Comparison of ENCODE assay signal across 11 mouse cellular contexts in the genomic region with DNA sequence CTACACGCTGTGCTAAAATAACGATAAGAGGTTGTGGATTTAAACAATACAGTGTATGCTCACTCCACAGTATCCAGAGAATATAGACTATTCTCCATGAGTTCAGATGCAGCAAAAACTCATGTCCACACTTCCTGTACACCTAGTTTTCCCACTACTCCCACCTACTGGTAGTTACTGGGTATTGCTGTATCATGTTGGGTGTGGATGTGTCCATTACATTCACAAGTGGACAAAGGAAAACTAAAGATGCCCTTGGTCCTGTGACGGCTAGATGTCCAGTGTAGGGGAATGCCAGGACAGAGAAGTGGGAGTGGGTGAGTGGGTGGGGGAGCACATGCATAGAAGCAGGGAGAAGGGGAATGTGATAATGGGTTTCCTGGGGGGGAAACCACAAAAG. TPM values are rescaled to one million over a fixed set of nuclear protein-coding genes. Genes with fewer than 3 reads are reported as not detected.
DNase-seq lines count a peak whose midpoint lies in the region; ATAC-seq and TF ChIP-seq lines count a peak whose summit lies in the region.
"Had no signal": no experiment of that assay in that cellular context is flagged by ENCODE, and none has a peak within 500 bp of the region (broad histone marks: within the 10 kb centered on the region; RNA-seq: fewer than 3 reads in every experiment).

No protein-coding gene starts in this region.

- no peaks in the 10 kb centered on the region for H3K9me3 ChIP-seq in forebrain, postnatal 0 days (ENCODE audit: low read length)
- H3K9me3 ChIP-seq in forebrain, embryonic 12.5 days: no peaks in the 10 kb centered on the region
- H3K9me3 ChIP-seq in liver, embryonic 11.5 days (ENCODE audit: control insufficient read depth, low read length): no peaks in the 10 kb centered on the region
- no peaks in the 10 kb centered on the region for H3K9me3 ChIP-seq in liver, postnatal 0 days (ENCODE audit: low read length)
- no peaks in the 10 kb centered on the region for H3K9me3 ChIP-seq in hindbrain, embryonic 10.5 days
- H3K9me3 ChIP-seq: limb, embryonic 12.5 days had no signal

- H3K9ac ChIP-seq in forebrain, postnatal 0 days: no peak overlapping the region
- no peak overlapping the region for H3K9ac ChIP-seq in forebrain, embryonic 12.5 days
- no peak overlapping the region for H3K9ac ChIP-seq in liver, embryonic 11.5 days (ENCODE audit: low read depth, low read length)
- no peak overlapping the region for H3K9ac ChIP-seq in liver, postnatal 0 days (replicated peaks)
- H3K9ac ChIP-seq: limb, embryonic 12.5 days had no signal

- ATAC-seq in forebrain, postnatal 0 days: no peak
- no peak for ATAC-seq in forebrain, embryonic 12.5 days (ENCODE audit: low FRiP score)
- ATAC-seq in liver, embryonic 11.5 days (replicated peaks; ENCODE audit: low FRiP score): peak; percentile 43; the same call in 1 of the 2 replicates
- ATAC-seq in liver, postnatal 0 days: no peak

- DNase-seq in forebrain, postnatal 0 days: no peak
- DNase-seq in liver, embryonic 11.5 days (ENCODE audit: low spot score): no peak
- DNase-seq in liver: no peak
- peak; percentile 57 for DNase-seq in R1 (ENCODE audit: low read depth, low spot score)
- DNase-seq in liver, postnatal 0 days: no peak
- DNase-seq in T-cell, adult 2 months (ENCODE audit: low spot score): no peak
- no peak for DNase-seq in hindbrain, embryonic 10.5 days (ENCODE audit: low spot score)

- 79% methylated on average over 3 of the region's 3 CpGs for WGBS in forebrain, postnatal 0 days
- 80% methylated on average over 3 of the region's 3 CpGs for WGBS in forebrain, embryonic 12.5 days
- 75% methylated on average over 3 of the region's 3 CpGs for WGBS in liver, embryonic 11.5 days
- WGBS in liver, postnatal 0 days (ENCODE audit: insufficient replicate concordance): 72% methylated on average over 3 of the region's 3 CpGs
- 79% methylated on average over 3 of the region's 3 CpGs for WGBS in hindbrain, embryonic 10.5 days

- H3K4me2 ChIP-seq in forebrain, postnatal 0 days (ENCODE audit: low read depth): no peak overlapping the region
- H3K4me2 ChIP-seq in forebrain, embryonic 12.5 days: no peak overlapping the region
- H3K4me2 ChIP-seq in liver, embryonic 11.5 days: no peak overlapping the region
- no peak overlapping the region for H3K4me2 ChIP-seq in liver, postnatal 0 days (ENCODE audit: low read depth, low read length)
- H3K4me2 ChIP-seq: limb, embryonic 12.5 days had no signal

- peak; percentile 61 for TF ChIP-seq CTCF in forebrain, postnatal 0 days (IDR thresholded peaks at IDR 0.05; ENCODE audit: low read depth)
- peak; percentile 63 for TF ChIP-seq CTCF in liver, postnatal 0 days (IDR thresholded peaks at IDR 0.05; ENCODE audit: low read depth)

- H3K4me3 ChIP-seq in forebrain, postnatal 0 days (ENCODE audit: low read depth, low read length): no peak overlapping the region
- H3K4me3 ChIP-seq in forebrain, embryonic 12.5 days (replicated peaks): no peak overlapping the region
- no peak overlapping the region for H3K4me3 ChIP-seq in liver, embryonic 11.5 days (ENCODE audit: low read depth, low read length)
- no peak overlapping the region for H3K4me3 ChIP-seq in liver, postnatal 0 days (ENCODE audit: low read depth, low read length)
- H3K4me3 ChIP-seq in hindbrain, embryonic 10.5 days: no peak overlapping the region
- H3K4me3 ChIP-seq: limb, embryonic 12.5 days had no signal

- H3K27me3 ChIP-seq in forebrain, postnatal 0 days (ENCODE audit: insufficient read depth, low read length): no peaks in the 10 kb centered on the region
- H3K27me3 ChIP-seq in forebrain, embryonic 12.5 days: no peaks in the 10 kb centered on the region
- H3K27me3 ChIP-seq in liver, embryonic 11.5 days (replicated peaks; ENCODE audit: control insufficient read depth, insufficient read depth, low read length): no peaks in the 10 kb centered on the region
- no peaks in the 10 kb centered on the region for H3K27me3 ChIP-seq in liver, postnatal 0 days (ENCODE audit: insufficient read depth, low read length)
- H3K27me3 ChIP-seq in hindbrain, embryonic 10.5 days (ENCODE audit: insufficient read depth, poor library complexity, severe bottlenecking): no peaks in the 10 kb centered on the region
- H3K27me3 ChIP-seq: limb, embryonic 12.5 days had no signal

- H3K36me3 ChIP-seq in forebrain, postnatal 0 days (ENCODE audit: insufficient read depth): no peaks in the 10 kb centered on the region
- H3K36me3 ChIP-seq in forebrain, embryonic 12.5 days (replicated peaks): no peaks in the 10 kb centered on the region
- H3K36me3 ChIP-seq in liver, embryonic 11.5 days (ENCODE audit: control insufficient read depth, insufficient read depth, low read length): no peaks in the 10 kb centered on the region
- no peaks in the 10 kb centered on the region for H3K36me3 ChIP-seq in liver, postnatal 0 days (replicated peaks; ENCODE audit: insufficient read depth, low read length)
- H3K36me3 ChIP-seq in hindbrain, embryonic 10.5 days: no peaks in the 10 kb centered on the region
- H3K36me3 ChIP-seq: limb, embryonic 12.5 days had no signal

- TF ChIP-seq EP300 in liver, postnatal 0 days (IDR thresholded peaks at IDR 0.05; ENCODE audit: low read depth): no peak

- no peak overlapping the region for H3K27ac ChIP-seq in forebrain, postnatal 0 days (ENCODE audit: low read depth, low read length)
- no peak overlapping the region for H3K27ac ChIP-seq in forebrain, embryonic 12.5 days
- no peak overlapping the region for H3K27ac ChIP-seq in liver, embryonic 11.5 days (ENCODE audit: low read depth, low read length)
- H3K27ac ChIP-seq in liver, postnatal 0 days (ENCODE audit: low read depth): no peak overlapping the region
- H3K27ac ChIP-seq in hindbrain, embryonic 10.5 days: no peak overlapping the region
- H3K27ac ChIP-seq: limb, embryonic 12.5 days had no signal

- H3K4me1 ChIP-seq in forebrain, postnatal 0 days (ENCODE audit: insufficient read depth): no peaks in the 10 kb centered on the region
- no peaks in the 10 kb centered on the region for H3K4me1 ChIP-seq in forebrain, embryonic 12.5 days
- no peaks in the 10 kb centered on the region for H3K4me1 ChIP-seq in liver, embryonic 11.5 days (replicated peaks; ENCODE audit: control insufficient read depth, insufficient read depth, low read length)
- no peaks in the 10 kb centered on the region for H3K4me1 ChIP-seq in liver, postnatal 0 days (ENCODE audit: insufficient read depth)
- no peaks in the 10 kb centered on the region for H3K4me1 ChIP-seq in hindbrain, embryonic 10.5 days (replicated peaks)
- H3K4me1 ChIP-seq: limb, embryonic 12.5 days had no signal

RNA-seq across cellular contexts. Expression of a gene that starts 2.2 kb away (rescaled TPM):
- not detected in 2 replicates for total RNA-seq in forebrain, postnatal 0 days (2014; rRNA removed)
- polyA plus RNA-seq in forebrain, postnatal 0 days (2015; fragmentation: Nextera tagmentation; extraction: Ambion mirVana): not detected in 2 replicates
- polyA plus RNA-seq in forebrain, embryonic 12.5 days (2016; fragmentation: Nextera tagmentation; extraction: Ambion mirVana): not detected in 2 replicates
- not detected in 2 replicates for polyA plus RNA-seq in liver, embryonic 11.5 days (2014; fragmentation: Nextera tagmentation; extraction: Ambion mirVana)
- not detected in 2 replicates for polyA plus RNA-seq in liver, postnatal 0 days (2015; fragmentation: Nextera tagmentation; extraction: Ambion mirVana)
- polyA plus RNA-seq in hindbrain, embryonic 10.5 days (2016; fragmentation: Nextera tagmentation; extraction: Ambion mirVana): not detected in 2 replicates
- total RNA-seq: gastrocnemius, adult 18-20 months had no signal
- polyA plus RNA-seq: limb, embryonic 12.5 days; neural tube, embryonic 14.5 days had no signal

RNA-seq across cellular contexts. Expression of a gene that starts 3.7 kb away (rescaled TPM):
- not detected in 2 replicates for total RNA-seq in forebrain, postnatal 0 days (2014; rRNA removed)
- polyA plus RNA-seq in forebrain, postnatal 0 days (2015; fragmentation: Nextera tagmentation; extraction: Ambion mirVana): not detected in 2 replicates
- polyA plus RNA-seq in forebrain, embryonic 12.5 days (2016; fragmentation: Nextera tagmentation; extraction: Ambion mirVana): not detected in 2 replicates
- 0.22 TPM in 1 of 2 replicates, not detected in the other for polyA plus RNA-seq in liver, embryonic 11.5 days (2014; fragmentation: Nextera tagmentation; extraction: Ambion mirVana)
- polyA plus RNA-seq in liver, postnatal 0 days (2015; fragmentation: Nextera tagmentation; extraction: Ambion mirVana): not detected in 2 replicates
- not detected in 2 replicates for polyA plus RNA-seq in hindbrain, embryonic 10.5 days (2016; fragmentation: Nextera tagmentation; extraction: Ambion mirVana)
- polyA plus RNA-seq: neural tube, embryonic 14.5 days had no signal

RNA-seq across cellular contexts. Expression of a gene that starts 11.7 kb away (rescaled TPM):
- not detected in 2 replicates for total RNA-seq in forebrain, postnatal 0 days (2014; rRNA removed)
- polyA plus RNA-seq in forebrain, postnatal 0 days (2015; fragmentation: Nextera tagmentation; extraction: Ambion mirVana): not detected in 2 replicates
- polyA plus RNA-seq in forebrain, embryonic 12.5 days (2016; fragmentation: Nextera tagmentation; extraction: Ambion mirVana): not detected in 2 replicates
- polyA plus RNA-seq in liver, embryonic 11.5 days (2014; fragmentation: Nextera tagmentation; extraction: Ambion mirVana): not detected in 2 replicates
- not detected in 2 replicates for polyA plus RNA-seq in liver, postnatal 0 days (2015; fragmentation: Nextera tagmentation; extraction: Ambion mirVana)
- polyA plus RNA-seq in hindbrain, embryonic 10.5 days (2016; fragmentation: Nextera tagmentation; extraction: Ambion mirVana): not detected in 2 replicates
- total RNA-seq: gastrocnemius, adult 18-20 months had no signal
- polyA plus RNA-seq: limb, embryonic 12.5 days; neural tube, embryonic 14.5 days had no signal

RNA-seq across cellular contexts. Expression of a gene that starts 45.5 kb away (rescaled TPM):
- not detected in 2 replicates for total RNA-seq in forebrain, postnatal 0 days (2014; rRNA removed)
- not detected in 2 replicates for polyA plus RNA-seq in forebrain, postnatal 0 days (2015; fragmentation: Nextera tagmentation; extraction: Ambion mirVana)
- polyA plus RNA-seq in forebrain, embryonic 12.5 days (2016; fragmentation: Nextera tagmentation; extraction: Ambion mirVana): not detected in 2 replicates
- not detected in 2 replicates for polyA plus RNA-seq in liver, embryonic 11.5 days (2014; fragmentation: Nextera tagmentation; extraction: Ambion mirVana)
- polyA plus RNA-seq in liver, postnatal 0 days (2015; fragmentation: Nextera tagmentation; extraction: Ambion mirVana): not detected in 2 replicates
- polyA plus RNA-seq in hindbrain, embryonic 10.5 days (2016; fragmentation: Nextera tagmentation; extraction: Ambion mirVana): not detected in 2 replicates
- total RNA-seq: gastrocnemius, adult 18-20 months had no signal
- polyA plus RNA-seq: limb, embryonic 12.5 days; neural tube, embryonic 14.5 days had no signal

RNA-seq across cellular contexts. Expression of a gene that starts 46.0 kb away (rescaled TPM):
- not detected in 2 replicates for total RNA-seq in forebrain, postnatal 0 days (2014; rRNA removed)
- not detected in 2 replicates for polyA plus RNA-seq in forebrain, postnatal 0 days (2015; fragmentation: Nextera tagmentation; extraction: Ambion mirVana)
- polyA plus RNA-seq in forebrain, embryonic 12.5 days (2016; fragmentation: Nextera tagmentation; extraction: Ambion mirVana): not detected in 2 replicates
- not detected in 2 replicates for polyA plus RNA-seq in liver, embryonic 11.5 days (2014; fragmentation: Nextera tagmentation; extraction: Ambion mirVana)
- not detected in 2 replicates for polyA plus RNA-seq in liver, postnatal 0 days (2015; fragmentation: Nextera tagmentation; extraction: Ambion mirVana)
- not detected in 2 replicates for polyA plus RNA-seq in hindbrain, embryonic 10.5 days (2016; fragmentation: Nextera tagmentation; extraction: Ambion mirVana)
- total RNA-seq: gastrocnemius, adult 18-20 months had no signal
- polyA plus RNA-seq: limb, embryonic 12.5 days; neural tube, embryonic 14.5 days had no signal
